Mouse (Mus musculus) ES-Bruce4 (cell line): Measurements from ENCODE around the gene Nod2.

Experiments
- CTCF ChIP-seq: IDR thresholded peaks from one replicate; pipeline ENCODE4 v1.8.1; 2011; ENCODE audit warnings: low read depth, low read length
- EP300 ChIP-seq: IDR thresholded peaks from 2 replicates; pipeline ENCODE4 v1.6.1; 2011; ENCODE audit warnings: low read depth, low read length; ENCODE audit not compliant: insufficient read depth
- POLR2A ChIP-seq: IDR thresholded peaks from one replicate; pipeline ENCODE4 v1.8.1; 2011; ENCODE audit warnings: low read length; ENCODE audit not compliant: insufficient read depth

DNA sequence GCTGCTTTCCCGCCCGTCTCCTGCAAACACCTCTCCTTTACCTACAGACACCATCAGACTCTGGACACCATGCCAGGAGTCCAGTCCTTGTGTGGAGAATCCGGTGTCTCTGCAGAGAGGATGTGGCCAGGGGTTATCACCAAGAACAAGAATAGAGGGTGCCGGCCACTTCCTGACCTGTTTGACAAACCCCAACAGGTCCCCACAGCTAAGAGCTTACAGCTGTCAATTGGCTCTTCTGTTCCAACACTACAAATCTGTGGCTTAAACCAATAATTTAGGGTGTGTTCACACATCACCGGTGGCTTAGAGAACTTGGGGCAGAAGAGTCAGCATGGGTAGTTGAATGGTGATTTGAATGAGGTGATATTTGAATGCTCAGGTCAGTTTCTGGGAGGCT lies 28.5 kb upstream of the Nod2 start:
- TF ChIP-seq POLR2A (no peak), EP300 (no peak), CTCF (no peak)
